Mouse (Mus musculus) neural tube, embryonic 12.5 days (tissue): Measurements from ENCODE around the gene Desi2. TPM values are rescaled to one million over a fixed set of nuclear protein-coding genes. Genes with fewer than 3 reads are reported as not detected.
"Not testable (repeated sequence)": the region's sequence is repeated elsewhere in the genome, so short reads cannot be mapped to it uniquely, and the experiment has no call there.

Experiments
- ATAC-seq: fragments of 200-750 bp; cut with Nextera tagmentation; 2 replicates; pipeline ENCODE4 v1.8.0; 2017; ENCODE audit warnings: low read depth, mild to moderate bottlenecking, moderate TSS enrichment, moderate library complexity; ENCODE audit not compliant: low FRiP score
- H3K27ac ChIP-seq: fragments of 300-500 bp; sonication (generic); 2 replicates; pipeline ENCODE4 v1.5.1; 2016
- H3K27me3 ChIP-seq: fragments of 300-500 bp; sonication (generic); replicated peaks from 2 replicates; pipeline ENCODE4 v1.6.1; 2016; ENCODE audit warnings: mild to moderate bottlenecking
- H3K36me3 ChIP-seq: fragments of 300-500 bp; sonication (generic); 2 replicates; pipeline ENCODE4 v1.6.1; 2016; ENCODE audit warnings: mild to moderate bottlenecking
- H3K4me1 ChIP-seq: fragments of 300-500 bp; sonication (generic); 2 replicates; pipeline ENCODE4 v1.6.1; 2016
- H3K4me2 ChIP-seq: fragments of 300-500 bp; sonication (generic); replicated peaks from 2 replicates; pipeline ENCODE4 v1.6.1; 2016; ENCODE audit warnings: mild to moderate bottlenecking
- H3K4me3 ChIP-seq: fragments of 300-500 bp; sonication (generic); 2 replicates; pipeline ENCODE4 v1.5.1; 2016
- H3K9ac ChIP-seq: fragments of 300-500 bp; sonication (generic); 2 replicates; pipeline ENCODE4 v1.6.1; 2016; ENCODE audit warnings: mild to moderate bottlenecking
- H3K9me3 ChIP-seq: fragments of 300-500 bp; sonication (generic); 2 replicates; pipeline ENCODE4 v1.6.1; 2016; ENCODE audit warnings: mild to moderate bottlenecking
- WGBS: fragments of 180-500 bp; shearing (Covaris S2); methylation state at CpG from one replicate; pipeline ENCODE4 v1.1.7; 2016; 5-methylcytosine and 5-hydroxymethylcytosine counted together
- polyA plus RNA-seq: library from polyadenylated mRNA; unstranded; fragments of >200 nt; fragmentation: Nextera tagmentation; extraction: Ambion mirVana; gene quantifications from 2 replicates; pipeline ENCODE4 v1.2.1, GENCODE M21; 2016

The Desi2 gene
- polyA plus RNA-seq, 1 experiment from 2014 or later, result 20.0 TPM

GRCm38 (mm10) chr1:178219166-178220077 is 32.2 kb downstream of the Desi2 start:
- Histone ChIP-seq H3K36me3 (no peaks in the 10 kb centered on the region), H3K27me3 (no peaks in the 10 kb centered on the region), H3K9me3 (no peaks in the 10 kb centered on the region), H3K9ac (no peak overlapping the region), H3K4me1 (no peaks in the 10 kb centered on the region), H3K27ac (no peak overlapping the region), H3K4me3 (no peak overlapping the region), H3K4me2 (no peak overlapping the region)
- ATAC-seq, result no peak
- 86% methylated on average over 5 of the region's 5 CpGs for WGBS

DNA sequence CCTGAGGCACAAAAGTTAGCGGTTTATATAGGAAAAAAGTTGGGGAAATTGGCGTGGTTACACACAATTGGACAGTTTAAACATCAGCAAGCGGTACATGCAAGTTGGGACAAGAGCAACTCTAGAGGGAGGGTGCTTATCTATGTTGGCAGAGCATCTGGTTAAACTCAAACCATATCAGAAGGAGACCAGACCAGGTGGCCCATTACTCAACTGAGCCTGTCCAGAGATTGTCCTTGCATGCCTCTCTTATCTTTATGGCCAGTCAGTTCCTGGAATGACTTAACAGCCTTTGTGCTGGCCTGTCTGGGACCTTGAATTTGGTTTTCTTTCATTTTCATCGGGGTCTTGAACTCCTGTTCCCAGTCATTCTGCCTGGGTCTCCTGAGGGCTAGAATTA is 41.7 kb downstream of the Desi2 start:
- H3K4me2 ChIP-seq, ATAC-seq, H3K4me1 ChIP-seq, H3K27ac ChIP-seq, H3K27me3 ChIP-seq, H3K9ac ChIP-seq, H3K4me3 ChIP-seq: not testable (repeated sequence)
- Histone ChIP-seq H3K36me3 (peaks cover 22% of the 10 kb centered on the region), H3K9me3 (peaks cover 39% of the 10 kb centered on the region)
- over 99% methylated on average over 4 of the region's 4 CpGs for WGBS

DNA sequence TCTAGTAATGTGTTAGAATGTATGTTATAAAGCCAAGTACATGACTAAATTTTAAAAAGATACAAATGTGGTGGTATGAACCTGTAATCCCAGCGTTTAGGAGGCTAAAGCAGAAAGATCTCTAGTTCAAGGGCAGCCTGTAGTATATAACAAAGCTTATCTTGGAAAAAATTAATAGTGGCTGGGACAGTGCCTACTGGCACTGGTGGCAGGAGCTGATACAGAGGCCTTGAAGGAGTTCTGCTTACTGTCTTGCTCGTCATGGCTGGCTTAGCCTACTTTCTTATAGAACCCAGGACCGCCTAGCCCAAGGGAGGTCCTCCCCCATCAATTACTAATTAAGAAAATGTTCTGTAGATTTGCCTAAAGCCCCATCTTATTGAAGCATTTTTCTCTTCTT is 46.9 kb downstream of the Desi2 start:
- Histone ChIP-seq H3K9ac (no peak overlapping the region), H3K4me2 (no peak overlapping the region), H3K27me3 (no peaks in the 10 kb centered on the region), H3K27ac (no peak overlapping the region), H3K36me3 (no peaks in the 10 kb centered on the region), H3K4me1 (no peaks in the 10 kb centered on the region), H3K4me3 (no peak overlapping the region), H3K9me3 (0 out of 2 replicates have a peak, but pooled peaks cover under 1% of the 10 kb centered on the region)
- ATAC-seq, result no peak
- WGBS, result 93% methylated on average over 3 of the region's 3 CpGs

DNA sequence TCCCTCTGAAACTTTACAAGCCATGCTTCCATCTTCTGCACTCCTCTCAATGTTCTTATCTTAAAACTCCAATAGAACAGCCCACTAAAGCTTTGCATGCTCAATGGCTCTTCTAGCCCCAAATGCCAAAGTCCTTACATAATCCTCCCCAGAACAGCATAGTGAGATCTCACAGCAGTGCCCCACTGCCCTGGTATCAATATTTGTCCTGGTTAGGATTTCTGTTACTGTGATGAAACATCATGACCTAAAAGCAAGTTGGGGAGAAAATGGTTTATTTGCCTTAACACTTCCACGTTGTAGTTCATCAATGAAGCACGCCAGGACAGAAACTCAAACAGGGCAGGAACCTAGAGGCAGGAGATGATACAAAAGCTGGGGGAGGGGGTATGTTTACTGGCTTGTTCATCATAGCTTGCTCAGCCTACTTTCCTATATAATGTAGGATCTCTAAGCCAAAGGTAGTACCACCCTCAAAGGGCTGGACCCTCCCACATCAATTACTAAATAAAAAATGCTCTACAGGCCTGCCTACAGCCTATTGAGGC is 48.8 kb downstream of the Desi2 start:
- no peak overlapping the region for H3K27ac ChIP-seq
- no peaks in the 10 kb centered on the region for H3K27me3 ChIP-seq
- H3K4me1 ChIP-seq, result no peaks in the 10 kb centered on the region
- no peak for ATAC-seq
- 85% methylated on average over 2 of the region's 2 CpGs for WGBS
- H3K4me2 ChIP-seq, result no peak overlapping the region
- H3K36me3 ChIP-seq, result no peaks in the 10 kb centered on the region
- H3K4me3 ChIP-seq, result no peak overlapping the region
- no peaks in the 10 kb centered on the region for H3K9me3 ChIP-seq
- no peak overlapping the region for H3K9ac ChIP-seq

- Histone ChIP-seq H3K4me1 (no peaks in the 10 kb centered on the region), H3K36me3 (peaks cover 4% of the 10 kb centered on the region; the same call in 1 of the 2 replicates), H3K9me3 (no peaks in the 10 kb centered on the region), H3K4me2 (no peak overlapping the region), H3K27ac (no peak overlapping the region), H3K9ac (no peak overlapping the region), H3K4me3 (no peak overlapping the region), H3K27me3 (no peaks in the 10 kb centered on the region)
- no peak for ATAC-seq
- WGBS, result 94% methylated on average over 1 of the region's 1 CpGs
These were observed 51.5 kb downstream of the Desi2 start for GRCm38 (mm10) chr1:178238676-178239075.

DNA sequence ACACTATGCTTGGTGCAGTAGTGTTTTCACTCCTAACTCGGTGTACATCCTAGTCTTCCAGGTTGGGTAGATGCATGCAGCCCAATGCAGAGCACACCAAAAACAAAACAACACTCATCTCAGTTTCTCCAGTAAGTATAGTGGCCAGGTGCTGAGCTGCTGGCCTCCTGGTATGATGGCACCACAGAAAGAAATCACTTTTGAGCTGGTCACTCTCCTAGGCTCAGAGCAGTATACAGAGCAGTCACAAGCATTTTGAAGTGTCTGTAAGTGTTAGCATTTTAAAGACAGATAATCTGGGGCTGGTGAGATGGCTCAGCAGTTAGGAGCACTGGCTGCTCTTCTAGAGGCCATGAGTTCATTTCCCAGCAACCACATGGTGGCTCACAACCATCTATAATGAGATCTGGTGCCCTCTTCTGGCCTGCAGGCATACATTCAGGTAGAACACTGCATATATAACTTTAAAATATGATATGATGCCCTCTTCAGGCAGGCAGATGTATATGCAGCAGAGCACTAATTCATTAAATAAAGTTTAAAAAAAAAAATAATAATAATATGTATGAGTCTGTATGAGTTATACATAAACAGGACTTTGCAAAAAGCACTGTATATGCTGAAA is 54.8 kb downstream of the Desi2 start:
- ATAC-seq, result no peak
- no peaks in the 10 kb centered on the region for H3K4me1 ChIP-seq
- H3K9me3 ChIP-seq, result no peaks in the 10 kb centered on the region
- no peak overlapping the region for H3K27ac ChIP-seq
- no peak overlapping the region for H3K9ac ChIP-seq
- no peaks in the 10 kb centered on the region for H3K27me3 ChIP-seq
- H3K4me2 ChIP-seq, result no peak overlapping the region
- H3K36me3 ChIP-seq, result peaks cover 16% of the 10 kb centered on the region
- H3K4me3 ChIP-seq, result no peak overlapping the region
- WGBS, result 87% methylated on average over 1 of the region's 1 CpGs

- peaks cover 22% of the 10 kb centered on the region for H3K36me3 ChIP-seq
- ATAC-seq, result no peak
- H3K9ac ChIP-seq, result no peak overlapping the region
- no peak overlapping the region for H3K4me2 ChIP-seq
- no peaks in the 10 kb centered on the region for H3K9me3 ChIP-seq
- no peak overlapping the region for H3K27ac ChIP-seq
- H3K4me1 ChIP-seq, result no peaks in the 10 kb centered on the region
- H3K4me3 ChIP-seq, result no peak overlapping the region
- H3K27me3 ChIP-seq, result no peaks in the 10 kb centered on the region
- 91% methylated on average over 1 of the region's 1 CpGs for WGBS
These were observed 61.0 kb downstream of the Desi2 start for GRCm38 (mm10) chr1:178248107-178248820.

DNA sequence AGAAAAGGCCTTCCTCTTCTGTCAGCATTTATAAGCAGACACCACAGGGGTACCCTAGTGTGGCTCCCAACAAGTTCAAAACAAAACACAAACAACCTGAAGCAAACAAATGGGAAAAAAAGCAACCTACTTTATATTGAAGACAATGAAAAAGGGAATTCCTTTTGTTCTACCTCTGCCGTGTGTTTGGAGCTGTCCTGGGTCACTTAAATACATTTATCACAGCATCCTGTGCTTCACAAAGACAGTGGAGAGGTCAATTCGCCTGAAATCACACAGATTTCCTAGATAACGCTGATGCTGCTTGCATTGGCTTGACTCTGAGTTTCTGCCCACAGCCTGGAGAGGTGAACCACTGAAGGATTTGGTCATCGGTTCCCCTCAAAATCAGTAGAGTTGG is 67.4 kb downstream of the Desi2 start:
- H3K4me1 ChIP-seq, result no peaks in the 10 kb centered on the region
- whole genome bisulfite sequencing, result 88% methylated on average over 4 of the region's 4 CpGs
- no peaks in the 10 kb centered on the region for H3K9me3 ChIP-seq
- H3K27me3 ChIP-seq, result no peaks in the 10 kb centered on the region
- no peak overlapping the region for H3K9ac ChIP-seq
- H3K36me3 ChIP-seq, result peaks cover 7% of the 10 kb centered on the region; the same call in 1 of the 2 replicates
- H3K4me3 ChIP-seq, result no peak overlapping the region
- ATAC-seq, result no peak
- H3K27ac ChIP-seq, result no peak overlapping the region
- no peak overlapping the region for H3K4me2 ChIP-seq

GRCm38 (mm10) chr1:178256351-178256750 is 69.1 kb downstream of the Desi2 start:
- H3K36me3 ChIP-seq, result peaks cover 3% of the 10 kb centered on the region; the same call in 1 of the 2 replicates
- H3K4me3 ChIP-seq, result no peak overlapping the region
- H3K4me1 ChIP-seq, result no peaks in the 10 kb centered on the region
- H3K27me3 ChIP-seq, result no peaks in the 10 kb centered on the region
- no peak for ATAC-seq
- H3K9ac ChIP-seq, result no peak overlapping the region
- H3K27ac ChIP-seq, result no peak overlapping the region
- H3K9me3 ChIP-seq, result no peaks in the 10 kb centered on the region
- 92% methylated on average over 4 of the region's 4 CpGs for WGBS
- no peak overlapping the region for H3K4me2 ChIP-seq

- no peak overlapping the region for H3K27ac ChIP-seq
- H3K4me1 ChIP-seq, result no peaks in the 10 kb centered on the region
- H3K36me3 ChIP-seq, result peaks cover 3% of the 10 kb centered on the region; the same call in 1 of the 2 replicates
- H3K9me3 ChIP-seq, result no peaks in the 10 kb centered on the region
- no peak overlapping the region for H3K4me3 ChIP-seq
- H3K4me2 ChIP-seq, result no peak overlapping the region
- no peak overlapping the region for H3K9ac ChIP-seq
- ATAC-seq, result no peak
- H3K27me3 ChIP-seq, result no peaks in the 10 kb centered on the region
- WGBS, result 98% methylated on average over 2 of the region's 2 CpGs
These were observed 71.6 kb downstream of the Desi2 start for GRCm38 (mm10) chr1:178258821-178259220.

- not testable (repeated sequence) for H3K9me3 ChIP-seq, H3K9ac ChIP-seq, H3K27me3 ChIP-seq, ATAC-seq, H3K4me3 ChIP-seq, H3K36me3 ChIP-seq, H3K4me1 ChIP-seq, H3K4me2 ChIP-seq, H3K27ac ChIP-seq
- 93% methylated on average over 3 of the region's 3 CpGs for WGBS
These were observed 78.2 kb downstream of the Desi2 start for GRCm38 (mm10) chr1:178265381-178265780.

DNA sequence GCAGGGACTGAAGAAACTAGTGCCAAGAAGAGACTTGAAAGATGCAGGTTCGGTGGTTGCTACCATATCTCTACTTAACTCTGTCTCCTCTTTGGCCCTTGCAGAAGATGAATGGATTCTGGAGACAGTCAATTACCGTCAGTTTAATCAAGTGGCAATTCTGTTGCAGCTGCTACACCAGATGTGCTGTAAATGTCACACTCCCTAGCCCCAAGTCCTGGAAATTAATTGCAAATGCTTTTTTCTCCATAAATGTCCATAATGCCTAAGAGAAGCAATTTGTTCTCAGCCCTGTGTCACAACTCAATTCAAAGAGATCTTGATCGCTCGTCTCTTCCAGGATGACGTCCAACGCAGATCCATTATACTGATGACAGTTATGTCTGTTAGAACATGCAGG is 83.4 kb downstream of the Desi2 start:
- no peaks in the 10 kb centered on the region for H3K9me3 ChIP-seq
- no peak overlapping the region for H3K4me3 ChIP-seq
- no peak overlapping the region for H3K4me2 ChIP-seq
- WGBS, result 54% methylated on average over 6 of the region's 6 CpGs
- H3K27me3 ChIP-seq, result no peaks in the 10 kb centered on the region
- H3K27ac ChIP-seq, result no peak overlapping the region
- no peak overlapping the region for H3K9ac ChIP-seq
- H3K4me1 ChIP-seq, result no peaks in the 10 kb centered on the region
- ATAC-seq, result 0 out of 2 replicates have a peak, but pooled peaks have one; percentile 48
- H3K36me3 ChIP-seq, result no peaks in the 10 kb centered on the region
